Mouse (Mus musculus) left cerebral cortex, adult 2 months (tissue): ENCODE measurements around the gene Irak1. TPM values are rescaled to one million over a fixed set of nuclear protein-coding genes. Genes with fewer than 3 reads are reported as not detected.

ENCODE experiments used
- DNase-seq, 2 experiments: peaks; one replicate each; pipeline ENCODE4 v3.0.0; 2021 to 2022; ENCODE audit warnings: low spot score in 2 of 2, mixed read lengths in 1 of 2; ENCODE audit errors: extremely low spot score in 1 of 2
- H3K27ac ChIP-seq: fragments of 200-600 bp; 2 replicates; pipeline ENCODE4 v1.8.1; 2022
- H3K4me3 ChIP-seq: fragments of 200-600 bp; 2 replicates; pipeline ENCODE4 v1.8.1; 2022
- CTCF ChIP-seq: fragments of 200-600 bp; IDR thresholded peaks from 2 replicates; pipeline ENCODE4 v1.8.1; 2022; ENCODE audit warnings: antibody characterized with exemption, mild to moderate bottlenecking, moderate library complexity
- intact Hi-C: fragments of 180-260 bp; cut with DNase I; formaldehyde crosslinking; loops from one replicate; pipeline ENCODE4 v1.15.1; 2025
- total RNA-seq, 2 experiments: library from RNA; stranded (reverse); gene quantifications; 2 replicates each; pipeline ENCODE4 v1.2.3; 2021

Irak1 gene
- total RNA-seq, 2 experiments from 2014 or later = 47.9 to 54.2 TPM

- TF ChIP-seq CTCF = no peak
- no peak for DNase-seq
- Histone ChIP-seq H3K27ac (no peak overlapping the region), H3K4me3 (no peak overlapping the region)
- intact Hi-C loops = no loop called here
Measured at GRCm38 (mm10) chrX:74001024-74001423, 22.7 kb downstream of the Irak1 start.

GRCm38 (mm10) chrX:73998911-73999869, 24.5 kb downstream of the Irak1 start:
- intact Hi-C loops = loop anchor here (1.0 kb wide), 1 partner anchor 32 kb away; no protein-coding TSS in a partner anchor
- no peak for TF ChIP-seq CTCF
- Histone ChIP-seq H3K4me3 (no peak overlapping the region), H3K27ac (peak overlapping the region; percentile 80)
- peak; percentile 18 to 20 for DNase-seq

- DNase-seq = no peak
- no peak for TF ChIP-seq CTCF
- intact Hi-C loops = no loop called here
- no peak overlapping the region for H3K4me3 ChIP-seq
- no peak overlapping the region for H3K27ac ChIP-seq
Measured at GRCm38 (mm10) chrX:73977783-73978182, 45.9 kb downstream of the Irak1 start.

- Histone ChIP-seq H3K27ac (no peak overlapping the region), H3K4me3 (no peak overlapping the region)
- intact Hi-C loops = no loop called here
- no peak for TF ChIP-seq CTCF
- no peak for DNase-seq
Measured at GRCm38 (mm10) chrX:73976283-73976682, 47.4 kb downstream of the Irak1 start.

- Histone ChIP-seq H3K27ac (no peak overlapping the region), H3K4me3 (no peak overlapping the region)
- TF ChIP-seq CTCF = no peak
- DNase-seq = no peak
- intact Hi-C loops = no loop called here
Measured at GRCm38 (mm10) chrX:73972774-73973173, 50.9 kb downstream of the Irak1 start.

GRCm38 (mm10) chrX:73970781-73971180, 52.9 kb downstream of the Irak1 start:
- intact Hi-C loops = no loop called here
- no peak for TF ChIP-seq CTCF
- H3K27ac ChIP-seq = no peak overlapping the region
- DNase-seq = no peak
- H3K4me3 ChIP-seq = no peak overlapping the region

- no peak for DNase-seq
- no peak for TF ChIP-seq CTCF
- Histone ChIP-seq H3K4me3 (no peak overlapping the region), H3K27ac (no peak overlapping the region)
- intact Hi-C loops = loop anchor here (10.0 kb wide), 2 partner anchors 305 to 445 kb away; partner anchors contain the start of gene Rpl10
Measured at GRCm38 (mm10) chrX:73969729-73970128, 54.0 kb downstream of the Irak1 start.

GRCm38 (mm10) chrX:73969167-73969566, 54.6 kb downstream of the Irak1 start:
- intact Hi-C loops = loop anchor here (10.0 kb wide), 2 partner anchors 306 to 446 kb away; partner anchors contain the start of gene Rpl10
- TF ChIP-seq CTCF = no peak

GRCm38 (mm10) chrX:73967177-73968075, 56.3 kb downstream of the Irak1 start:
- DNase-seq = peak; percentile 82 to 86

More at GRCm38 (mm10) chrX:73969167-73969566, 54.6 kb downstream of the Irak1 start:
- Histone ChIP-seq H3K4me3 (no peak overlapping the region), H3K27ac (no peak overlapping the region)
- no peak for DNase-seq

GRCm38 (mm10) chrX:73966248-73967176, 57.2 kb downstream of the Irak1 start, which contains the start of gene Hcfc1:
Hcfc1 (minus strand) TSS chrX:73966357.
- TF ChIP-seq CTCF = no peak
- DNase-seq = peak; percentile 85 to 86
- Histone ChIP-seq H3K27ac (peak within 1 kb of the TSS; percentile 99), H3K4me3 (peak within 1 kb of the TSS; percentile 70)
- intact Hi-C loops = loop anchor here (1.0 to 10.0 kb wide), 6 partner anchors 33 to 448 kb away; partner anchors contain the start of genes Irak1 and Rpl10

More at GRCm38 (mm10) chrX:73967177-73968075, 56.3 kb downstream of the Irak1 start:
- intact Hi-C loops = loop anchor here (1.0 to 10.0 kb wide), 6 partner anchors 32 to 447 kb away; partner anchors contain the start of genes Irak1 and Rpl10
- H3K4me3 ChIP-seq = peak overlapping the region; percentile 70
- H3K27ac ChIP-seq = peak overlapping the region; percentile 99
- TF ChIP-seq CTCF = no peak
